Mouse (Mus musculus) heart, postnatal 0 days (tissue): ENCODE measurements around the gene Dennd6a. TPM values are rescaled to one million over a fixed set of nuclear protein-coding genes. Genes with fewer than 3 reads are reported as not detected.

ENCODE experiments used
- ATAC-seq: fragments of 200-750 bp; cut with Nextera tagmentation; 2 replicates; pipeline ENCODE4 v1.8.0; 2017; ENCODE audit warnings: low read depth, moderate number of reproducible peaks, moderate library complexity; ENCODE audit not compliant: insufficient read depth
- DNase-seq: peaks from one replicate; pipeline ENCODE4 v3.0.0-alpha.2; 2016; ENCODE audit warnings: low spot score
- H3K27ac ChIP-seq: fragments of 300-500 bp; sonication (generic); 2 replicates; pipeline ENCODE4 v1.5.1; 2014; ENCODE audit warnings: low read depth, mild to moderate bottlenecking
- H3K27me3 ChIP-seq: fragments of 300-500 bp; sonication (generic); 2 replicates; pipeline ENCODE4 v1.6.1; 2014; ENCODE audit warnings: low read length, mixed read lengths; ENCODE audit not compliant: control insufficient read depth, insufficient read depth
- H3K36me3 ChIP-seq: fragments of 300-500 bp; sonication (generic); replicated peaks from 2 replicates; pipeline ENCODE4 v1.6.1; 2014; ENCODE audit warnings: low read length, mixed read lengths; ENCODE audit not compliant: control insufficient read depth, insufficient read depth
- H3K4me1 ChIP-seq: fragments of 300-500 bp; sonication (generic); 2 replicates; pipeline ENCODE4 v1.6.1; 2014; ENCODE audit warnings: antibody characterized with exemption; ENCODE audit not compliant: control insufficient read depth, insufficient read depth
- H3K4me2 ChIP-seq: fragments of 300-500 bp; sonication (generic); 2 replicates; pipeline ENCODE4 v1.6.1; 2014; ENCODE audit warnings: low read depth, mild to moderate bottlenecking, low read length, moderate library complexity
- H3K4me3 ChIP-seq: fragments of 300-500 bp; sonication (generic); 2 replicates; pipeline ENCODE4 v1.5.1; 2014; ENCODE audit warnings: low read depth, low read length
- H3K9ac ChIP-seq: fragments of 300-500 bp; sonication (generic); replicated peaks from 2 replicates; pipeline ENCODE4 v1.6.1; 2014; ENCODE audit warnings: low read depth, low read length, mixed read lengths
- H3K9me3 ChIP-seq: fragments of 300-500 bp; sonication (generic); replicated peaks from 2 replicates; pipeline ENCODE4 v1.6.1; 2016; ENCODE audit warnings: low read length; ENCODE audit not compliant: control insufficient read depth
- CTCF ChIP-seq: IDR thresholded peaks from 2 replicates; pipeline ENCODE4 v1.5.1; 2016; ENCODE audit warnings: antibody characterized with exemption, control low read depth, low read depth
- EP300 ChIP-seq: IDR thresholded peaks from 2 replicates; pipeline ENCODE4 v1.6.1; 2016; ENCODE audit warnings: antibody characterized with exemption, low read depth
- WGBS: fragments of 180-500 bp; shearing (Covaris S2); extraction: QIAGEN DNeasy Blood & Tissue Kit; methylation state at CpG from one replicate; pipeline ENCODE4 v1.1.7; 2014; 5-methylcytosine and 5-hydroxymethylcytosine counted together
- polyA plus RNA-seq: library from polyadenylated mRNA; unstranded; fragments of >200 nt; fragmentation: Nextera tagmentation; extraction: Ambion mirVana; gene quantifications from 2 replicates; pipeline ENCODE4 v1.2.1, GENCODE M21; 2015
- total RNA-seq: library from RNA; depleted of rRNA; stranded (reverse); fragments of >200 nt; gene quantifications from 2 replicates; pipeline ENCODE4 v1.2.3, GENCODE M21; 2014; ENCODE audit warnings: low replicate concordance

Gene Dennd6a
- total and polyA plus RNA-seq, 2 experiments from 2014 or later, result 16.0 to 32.4 TPM

- peaks cover 36% of the 10 kb centered on the region for H3K4me1 ChIP-seq
- H3K27ac ChIP-seq, result no peak overlapping the region
- H3K9ac ChIP-seq, result peak overlapping the region; percentile 89
- H3K36me3 ChIP-seq, result 0 out of 2 replicates have a peak, but pooled peaks cover 3% of the 10 kb centered on the region
- H3K4me3 ChIP-seq, result peak overlapping the region; percentile 92
- H3K9me3 ChIP-seq, result no peaks in the 10 kb centered on the region
- TF ChIP-seq EP300 (no peak), CTCF (no peak)
- DNase-seq, result no peak
- peak overlapping the region; percentile 79 for H3K4me2 ChIP-seq
- ATAC-seq, result no peak
- 28% methylated on average over 9 of the region's 9 CpGs for WGBS
- no peaks in the 10 kb centered on the region for H3K27me3 ChIP-seq
Measured at GRCm38 (mm10) chr14:26532752-26533151, 40.9 kb upstream of the Dennd6a start.

- Histone ChIP-seq H3K9me3 (no peaks in the 10 kb centered on the region), H3K4me3 (peak overlapping the region; percentile 92), H3K4me2 (peak overlapping the region; percentile 79), H3K36me3 (0 out of 2 replicates have a peak, but pooled peaks cover 3% of the 10 kb centered on the region), H3K4me1 (peaks cover 34% of the 10 kb centered on the region), H3K27ac (no peak overlapping the region), H3K9ac (peak overlapping the region; percentile 89), H3K27me3 (no peaks in the 10 kb centered on the region)
- no peak for DNase-seq
- TF ChIP-seq CTCF, result no peak
- TF ChIP-seq EP300, result no peak
- WGBS, result 15% methylated on average over 19 of the region's 19 CpGs
- ATAC-seq, result no peak
Measured at GRCm38 (mm10) chr14:26533267-26533666, 40.4 kb upstream of the Dennd6a start.

DNA sequence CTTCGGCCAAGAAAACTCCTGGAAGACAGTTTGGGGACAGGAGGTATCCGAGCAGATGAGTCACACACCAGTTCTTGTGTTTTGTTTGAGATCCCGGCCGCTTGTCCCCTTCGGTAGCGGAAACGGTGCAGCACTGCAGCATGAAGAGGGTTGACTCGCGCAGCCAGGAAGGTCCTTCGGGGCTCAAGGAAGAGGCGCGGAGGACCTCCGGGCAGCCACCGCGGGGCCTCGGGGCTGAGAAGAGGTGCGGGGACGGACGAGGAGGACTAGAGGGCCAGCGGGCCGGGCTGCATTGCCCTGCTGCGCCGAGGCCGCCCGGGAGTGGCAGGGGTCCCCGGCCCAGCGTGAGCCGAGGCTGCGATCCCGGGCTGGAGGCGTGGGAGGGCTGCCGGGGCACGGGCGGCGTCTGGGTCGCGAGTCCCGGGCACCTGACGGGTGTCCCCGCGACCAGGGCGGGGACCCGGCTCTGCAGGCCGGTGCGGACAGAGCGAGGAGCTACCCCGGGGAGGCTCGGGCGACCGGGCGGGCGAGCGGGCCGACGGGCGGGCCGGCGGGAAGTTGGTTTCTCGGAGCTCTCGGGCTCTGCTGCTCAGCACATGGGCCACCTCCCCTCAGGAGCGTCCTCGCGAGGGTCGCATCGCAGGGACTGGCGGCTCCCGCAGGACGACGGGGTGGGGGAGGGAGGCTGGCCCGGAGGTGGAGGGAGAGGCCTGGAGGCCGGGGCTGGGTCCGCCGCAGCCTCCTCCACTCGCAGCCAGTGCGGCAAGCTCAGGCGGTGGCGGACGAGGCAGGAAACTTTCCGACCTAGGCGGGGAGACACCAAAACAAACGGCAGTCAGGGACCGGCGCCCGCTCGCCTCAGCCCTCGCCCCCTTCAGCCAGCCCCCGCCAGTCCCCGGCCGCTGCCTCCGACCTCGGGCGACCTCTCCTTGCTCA lies 39.6 kb upstream of the Dennd6a start:
- H3K9ac ChIP-seq, result peak overlapping the region; percentile 89
- peak overlapping the region; percentile 88 for H3K27ac ChIP-seq
- DNase-seq, result peak; percentile 43
- peak; percentile 79 for ATAC-seq
- H3K27me3 ChIP-seq, result no peaks in the 10 kb centered on the region
- 0 out of 2 replicates have a peak, but pooled peaks cover 3% of the 10 kb centered on the region for H3K36me3 ChIP-seq
- no peaks in the 10 kb centered on the region for H3K9me3 ChIP-seq
- TF ChIP-seq EP300 (no peak), CTCF (no peak)
- under 1% methylated on average over 79 of the region's 92 CpGs for WGBS
- peak overlapping the region; percentile 79 for H3K4me2 ChIP-seq
- H3K4me1 ChIP-seq, result peaks cover 34% of the 10 kb centered on the region
- H3K4me3 ChIP-seq, result peak overlapping the region; percentile 92

- no peaks in the 10 kb centered on the region for H3K36me3 ChIP-seq
- H3K9ac ChIP-seq, result peak within 1 kb of the TSS; percentile 89
- H3K4me3 ChIP-seq, result peak within 1 kb of the TSS; percentile 92
- ATAC-seq, result peak; percentile 91
- TF ChIP-seq EP300 (no peak), CTCF (no peak)
- peak; percentile 98 for DNase-seq
- peak within 1 kb of the TSS; percentile 79 for H3K4me2 ChIP-seq
- H3K9me3 ChIP-seq, result no peaks in the 10 kb centered on the region
- WGBS, result 15% methylated on average over 27 of the region's 33 CpGs
- peak within 1 kb of the TSS; percentile 88 for H3K27ac ChIP-seq
- H3K27me3 ChIP-seq, result no peaks in the 10 kb centered on the region
- peaks cover 28% of the 10 kb centered on the region for H3K4me1 ChIP-seq
Measured at GRCm38 (mm10) chr14:26534757-26535479, 38.7 kb upstream of the Dennd6a start, which contains the start of gene Slmap. Slmap (minus strand) TSS chr14:26534931.

GRCm38 (mm10) chr14:26539241-26539640 lies 34.4 kb upstream of the Dennd6a start:
- Histone ChIP-seq H3K4me2 (no peak overlapping the region), H3K4me1 (no peaks in the 10 kb centered on the region), H3K27ac (no peak overlapping the region), H3K9ac (no peak overlapping the region), H3K27me3 (no peaks in the 10 kb centered on the region), H3K4me3 (no peak overlapping the region), H3K36me3 (no peaks in the 10 kb centered on the region), H3K9me3 (no peaks in the 10 kb centered on the region)
- no peak for ATAC-seq
- 81% methylated on average over 4 of the region's 4 CpGs for WGBS
- TF ChIP-seq EP300 (no peak), CTCF (no peak)
- DNase-seq, result no peak
